Mouse (Mus musculus): Measurements from ENCODE around the gene Pole4.

DNA sequence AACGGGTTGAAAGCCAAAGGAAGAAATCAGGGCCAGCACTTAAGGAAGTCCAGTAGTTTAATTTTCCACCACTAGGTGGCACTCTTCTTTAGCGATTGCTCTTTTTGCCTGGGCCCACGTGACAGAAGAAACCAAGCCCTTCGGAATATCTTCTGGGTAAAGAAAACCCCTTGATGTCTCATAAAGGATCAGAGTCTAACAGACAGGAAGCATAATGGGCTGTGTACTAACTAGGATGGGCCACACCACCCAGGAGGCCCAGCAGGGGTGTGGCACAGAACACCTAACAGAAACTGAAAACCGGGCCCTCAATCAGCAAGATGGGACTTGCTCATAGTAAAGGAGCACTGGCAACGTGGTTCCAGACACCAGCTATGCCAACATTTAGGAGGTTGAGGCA, 35.1 kb upstream of the Pole4 start:
- no peak for TF ChIP-seq GATA1 (IDR thresholded peaks at IDR 0.05; ENCODE audit: borderline replicate concordance, low read length)
- no peak for TF ChIP-seq CTCF (IDR thresholded peaks at IDR 0.05; ENCODE audit: low read depth, low read length)
- no peak for TF ChIP-seq TAL1 (conservative IDR thresholded peaks at IDR 0.05; ENCODE audit: low read depth, low read length)
